In the genomic region with DNA sequence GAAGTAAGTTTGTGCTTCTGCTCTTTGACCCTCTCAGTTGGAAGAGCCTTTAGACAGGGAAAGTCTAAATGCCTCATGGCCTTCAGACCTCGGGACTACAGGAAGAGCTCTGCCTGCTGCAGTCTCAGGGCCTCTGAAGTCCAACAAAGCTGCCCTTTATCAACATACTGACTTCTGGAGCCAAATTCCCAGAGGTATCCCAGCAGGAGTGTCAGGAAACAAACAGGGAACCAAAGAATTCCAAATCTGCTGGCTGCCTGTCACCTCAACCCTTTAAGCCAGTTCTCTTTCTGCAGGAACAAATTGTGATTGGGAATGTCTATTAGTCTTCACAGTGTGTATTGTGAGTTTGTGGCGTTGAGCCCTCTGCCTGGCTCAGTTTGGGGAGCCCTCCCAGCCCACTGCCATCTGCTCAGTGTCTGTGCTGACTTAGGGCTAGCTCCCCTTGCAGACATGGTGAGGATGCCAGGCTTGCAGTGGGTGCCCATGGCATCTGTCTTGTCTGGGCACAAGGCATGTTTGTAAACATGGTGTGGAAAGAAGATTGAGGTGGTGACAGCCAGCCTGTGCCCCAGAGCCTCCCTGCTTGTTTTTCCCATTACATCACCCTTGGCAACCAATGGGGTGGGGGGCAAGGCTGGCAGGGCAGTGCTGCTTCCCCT, we compare ENCODE assay signal across 9 mouse cellular contexts.
A peak's percentile ranks its signal among the peaks of the same experiment; 100 is the strongest.
DNase-seq lines count a peak whose midpoint lies in the region; ATAC-seq and TF ChIP-seq lines count a peak whose summit lies in the region.
"Had no signal": no experiment of that assay in that cellular context is flagged by ENCODE, and none has a peak within 500 bp of the region (broad histone marks: within the 10 kb centered on the region; RNA-seq: fewer than 3 reads in every experiment).

No protein-coding gene starts in this region.

- no peak for ATAC-seq in kidney, postnatal 0 days (replicated peaks; ENCODE audit: low FRiP score, low read depth)
- no peak for ATAC-seq in kidney, embryonic 16.5 days (ENCODE audit: low FRiP score, low TSS enrichment)
- peak; percentile 68 for ATAC-seq in lung, postnatal 0 days
- ATAC-seq: Patski had no signal

- no peak overlapping the region for H3K4me2 ChIP-seq in kidney, postnatal 0 days (ENCODE audit: low read length)
- H3K4me2 ChIP-seq in kidney, embryonic 16.5 days (replicated peaks; ENCODE audit: low read depth, low read length), result no peak overlapping the region
- H3K4me2 ChIP-seq in lung, postnatal 0 days (replicated peaks; ENCODE audit: low read depth, low read length), result no peak overlapping the region

- 0 out of 2 replicates have a peak overlapping the region, but pooled peaks have one; percentile 2 for H3K27ac ChIP-seq in kidney, postnatal 0 days
- H3K27ac ChIP-seq in kidney, embryonic 16.5 days (ENCODE audit: low read length), result no peak overlapping the region
- H3K27ac ChIP-seq in lung, postnatal 0 days (ENCODE audit: low read length), result no peak overlapping the region

- no peaks in the 10 kb centered on the region for H3K4me1 ChIP-seq in kidney, postnatal 0 days (replicated peaks; ENCODE audit: insufficient read depth, low read length)
- 0 out of 2 replicates have a peak, but pooled peaks cover 10% of the 10 kb centered on the region for H3K4me1 ChIP-seq in kidney, embryonic 16.5 days (ENCODE audit: insufficient read depth, low read length)
- H3K4me1 ChIP-seq in lung, postnatal 0 days (ENCODE audit: insufficient read depth, low read depth, low read length), result no peaks in the 10 kb centered on the region

- intact Hi-C loops in heart, postnatal 10 days (cut with DNase I), result no loop called here

- no peak overlapping the region for H3K9ac ChIP-seq in kidney, postnatal 0 days (ENCODE audit: low read depth, low read length)
- no peak overlapping the region for H3K9ac ChIP-seq in kidney, embryonic 16.5 days (replicated peaks; ENCODE audit: low read length)
- H3K9ac ChIP-seq in lung, postnatal 0 days (replicated peaks; ENCODE audit: low read depth), result no peak overlapping the region

- no peaks in the 10 kb centered on the region for H3K9me3 ChIP-seq in kidney, postnatal 0 days (replicated peaks; ENCODE audit: low read length)
- 0 out of 2 replicates have a peak, but pooled peaks cover 3% of the 10 kb centered on the region for H3K9me3 ChIP-seq in kidney, embryonic 16.5 days (ENCODE audit: low read length)
- no peaks in the 10 kb centered on the region for H3K9me3 ChIP-seq in lung, postnatal 0 days (ENCODE audit: low read length)

- no peak for TF ChIP-seq EP300 in lung, postnatal 0 days (IDR thresholded peaks at IDR 0.05)

- H3K36me3 ChIP-seq in kidney, postnatal 0 days (ENCODE audit: insufficient read depth, low read length), result no peaks in the 10 kb centered on the region
- H3K36me3 ChIP-seq in kidney, embryonic 16.5 days (ENCODE audit: insufficient read depth, low read length), result no peaks in the 10 kb centered on the region
- H3K36me3 ChIP-seq in lung, postnatal 0 days (ENCODE audit: insufficient read depth, low read length), result no peaks in the 10 kb centered on the region

- 34% methylated on average over 2 of the region's 2 CpGs for WGBS in kidney, postnatal 0 days
- WGBS in kidney, embryonic 16.5 days, result 33% methylated on average over 2 of the region's 2 CpGs
- WGBS in lung, postnatal 0 days, result 14% methylated on average over 2 of the region's 2 CpGs

- H3K4me3 ChIP-seq in kidney, postnatal 0 days (replicated peaks; ENCODE audit: low read depth, low read length), result no peak overlapping the region
- H3K4me3 ChIP-seq in kidney, embryonic 16.5 days (ENCODE audit: low read length), result no peak overlapping the region
- H3K4me3 ChIP-seq in lung, postnatal 0 days (ENCODE audit: low read depth, low read length), result no peak overlapping the region

- TF ChIP-seq CTCF in kidney, postnatal 0 days (IDR thresholded peaks at IDR 0.05; ENCODE audit: low read depth), result no peak
- no peak for TF ChIP-seq CTCF in lung, postnatal 0 days (IDR thresholded peaks at IDR 0.05)

- no peaks in the 10 kb centered on the region for H3K27me3 ChIP-seq in kidney, postnatal 0 days (ENCODE audit: insufficient read depth, low read length)
- H3K27me3 ChIP-seq in kidney, embryonic 16.5 days (ENCODE audit: insufficient read depth, low read length), result no peaks in the 10 kb centered on the region
- no peaks in the 10 kb centered on the region for H3K27me3 ChIP-seq in lung, postnatal 0 days (replicated peaks; ENCODE audit: insufficient read depth, low read length)
- H3K27me3 ChIP-seq: Patski had no signal

- DNase-seq in kidney, postnatal 0 days (ENCODE audit: low spot score), result peak; percentile 41
- DNase-seq in cerebellum, adult 9-11 months, result peak; percentile 41
- peak; percentile 35 to 39 for DNase-seq in heart, postnatal 10 days
- DNase-seq in lung, postnatal 0 days (ENCODE audit: low spot score), result no peak
- DNase-seq in ovary, postnatal 14 days (ENCODE audit: low spot score), result no peak
- DNase-seq in natural killer cell, adult 2 months (ENCODE audit: low spot score in 2 of 2), result no peak
- DNase-seq in thymus, postnatal 4 days, result no peak

Comparison
In these comparisons a context has a peak if more than half of its experiments do, and no peak if none do; other contexts are left out.
1. DNase-seq: peak in kidney, postnatal 0 days (single experiment), cerebellum, adult 9-11 months (single experiment) and heart, postnatal 10 days (2 of 2); none in lung, postnatal 0 days (single experiment), ovary, postnatal 14 days (single experiment), natural killer cell, adult 2 months (0 of 2) and thymus, postnatal 4 days (single experiment).